Mouse (Mus musculus) cerebellum, postnatal 25 days (tissue): ENCODE data around the gene Pnma1.

Source experiments
- DNase-seq, 2 experiments: peaks; one replicate each; pipeline ENCODE4 v3.0.0; 2021; ENCODE audit warnings: mixed read lengths in 2 of 2

The Pnma1 gene

GRCm38 (mm10) chr12:84178052-84178451, 29.8 kb upstream of the Pnma1 start:
- DNase-seq: no peak

DNA sequence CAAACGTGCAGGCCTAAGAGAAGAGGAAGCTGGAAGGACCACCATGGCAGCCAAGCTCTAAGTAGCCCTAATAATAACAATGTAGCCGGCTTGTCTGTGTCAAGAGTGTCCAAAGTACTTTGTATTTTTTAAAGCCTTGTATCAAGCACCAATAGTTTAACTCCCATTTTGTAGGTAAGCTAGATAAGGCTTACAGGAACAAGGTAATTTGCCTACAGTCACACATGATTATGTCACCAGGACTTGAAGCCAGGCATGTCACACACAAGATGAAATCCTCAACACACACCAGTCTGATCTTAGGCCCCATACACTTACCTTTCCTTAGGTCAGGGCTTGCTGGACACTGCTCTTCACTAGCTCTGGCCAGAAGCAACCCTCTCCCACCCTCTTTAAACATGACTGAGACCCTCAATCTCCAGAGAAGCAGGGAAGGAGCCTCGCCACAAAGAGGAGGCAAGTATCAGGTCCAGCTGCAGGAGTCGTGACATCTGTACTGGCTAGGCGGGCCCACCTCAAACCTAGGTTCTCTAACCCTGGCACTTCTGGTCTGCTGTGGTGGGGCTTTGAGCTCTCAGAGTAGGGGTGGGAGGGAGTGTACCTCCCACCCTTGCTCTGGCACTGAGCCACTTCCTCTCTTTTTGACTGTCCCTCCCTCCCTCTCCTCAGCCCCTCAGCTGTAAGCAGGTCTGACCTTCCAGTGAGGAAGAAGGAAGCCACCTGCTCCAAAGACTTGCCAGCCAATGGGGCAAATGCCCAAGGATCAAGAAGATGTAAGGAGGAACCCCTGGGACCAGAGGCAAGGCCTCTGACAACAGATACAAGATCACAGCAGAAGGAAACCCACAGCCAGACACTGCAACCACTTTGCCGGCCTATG, 28.8 kb upstream of the Pnma1 start:
- DNase-seq: no peak

DNA sequence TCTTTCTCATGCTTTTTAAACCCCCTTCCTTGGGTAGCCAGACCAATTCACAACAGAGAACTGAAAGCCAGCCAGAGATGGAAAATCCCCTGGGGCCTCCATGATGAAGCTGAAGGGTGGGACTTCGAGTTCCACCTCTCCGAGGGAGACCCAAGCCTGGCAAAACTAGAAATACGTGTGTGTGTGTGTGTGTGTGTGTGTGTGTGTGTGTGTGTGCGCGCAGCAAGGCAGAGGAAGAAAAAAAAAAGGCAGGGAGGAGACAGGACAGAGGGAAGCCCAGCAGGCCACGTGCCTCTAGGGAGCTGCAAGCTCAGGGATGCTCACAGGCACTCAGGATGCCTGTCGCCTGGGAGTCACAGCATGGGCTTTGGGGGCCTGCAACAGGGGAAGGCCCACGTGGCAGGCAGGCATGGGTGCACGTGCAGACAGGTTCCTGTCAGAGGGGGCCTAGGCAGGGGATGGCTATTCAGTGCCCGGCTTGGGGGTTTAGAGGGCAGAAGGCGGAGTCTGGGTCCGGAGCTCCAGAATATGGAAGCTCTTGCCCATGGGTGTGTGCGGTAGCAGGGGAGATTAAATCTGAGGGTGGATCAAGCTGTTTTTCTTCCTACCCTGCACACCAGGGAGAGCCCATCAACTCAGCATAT, 28.0 kb upstream of the Pnma1 start:
- no peak for DNase-seq

DNA sequence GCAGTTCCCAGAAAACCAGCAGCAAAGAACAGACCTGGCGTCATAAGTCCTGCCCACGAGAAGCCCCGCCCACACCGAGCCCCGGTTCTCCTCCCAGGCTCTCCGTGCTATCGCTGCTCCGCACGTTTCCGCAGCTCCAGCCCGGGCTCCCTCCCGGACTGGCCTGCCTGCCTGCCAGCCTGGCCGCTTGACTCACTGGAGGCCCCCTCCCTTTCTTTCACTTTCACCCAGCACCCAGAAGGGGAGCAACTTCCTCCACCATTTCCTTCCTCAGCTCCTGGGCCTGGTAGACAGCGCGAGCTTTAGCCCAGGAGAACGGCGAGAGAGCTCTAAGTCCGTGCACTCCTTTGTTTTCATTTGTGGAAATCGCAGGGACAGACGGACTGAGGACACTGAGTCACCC, 27.4 kb upstream of the Pnma1 start:
- peak; percentile 85 to 90 for DNase-seq

GRCm38 (mm10) chr12:84174871-84175270, 26.6 kb upstream of the Pnma1 start:
- DNase-seq: no peak

- peak; percentile 59 to 71 for DNase-seq
Measured at GRCm38 (mm10) chr12:84174190-84174811, 26.0 kb upstream of the Pnma1 start.

DNA sequence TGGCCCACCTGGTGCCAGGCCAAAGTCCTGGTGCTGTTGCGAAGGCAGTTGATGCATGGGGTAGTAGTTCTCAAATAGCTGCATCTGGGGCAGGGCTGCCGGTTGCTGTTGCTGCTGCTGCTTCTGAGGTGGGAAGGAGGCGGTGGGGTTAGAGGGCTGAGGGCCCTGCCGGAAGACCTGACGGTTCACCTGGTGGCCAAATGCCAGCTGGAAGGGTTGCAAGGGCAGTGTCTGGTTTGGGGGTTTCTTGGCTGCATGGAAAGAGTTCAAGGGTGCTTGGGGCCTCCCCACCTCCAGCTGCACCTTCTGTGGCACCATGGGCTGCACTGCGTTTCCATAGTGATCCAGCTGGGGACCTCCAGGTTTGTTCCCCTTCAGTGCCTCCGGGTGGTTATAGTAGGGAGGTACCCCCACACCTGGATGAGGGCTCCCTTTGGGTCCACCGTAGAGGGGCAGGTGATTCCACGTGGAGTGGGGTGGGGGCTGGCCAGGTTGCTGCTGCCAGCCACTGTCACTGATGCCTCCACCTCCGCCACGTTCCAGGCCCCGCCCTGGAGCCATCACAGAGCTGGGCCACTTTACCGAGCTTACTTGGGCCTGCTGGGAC, 25.1 kb upstream of the Pnma1 start:
- peak in 1 of 2 experiments; percentile 51 for DNase-seq

GRCm38 (mm10) chr12:84172862-84173261, 24.6 kb upstream of the Pnma1 start:
- DNase-seq: peak; percentile 71 to 73

- DNase-seq: no peak
Measured at GRCm38 (mm10) chr12:84172216-84172615, 23.9 kb upstream of the Pnma1 start.

DNA sequence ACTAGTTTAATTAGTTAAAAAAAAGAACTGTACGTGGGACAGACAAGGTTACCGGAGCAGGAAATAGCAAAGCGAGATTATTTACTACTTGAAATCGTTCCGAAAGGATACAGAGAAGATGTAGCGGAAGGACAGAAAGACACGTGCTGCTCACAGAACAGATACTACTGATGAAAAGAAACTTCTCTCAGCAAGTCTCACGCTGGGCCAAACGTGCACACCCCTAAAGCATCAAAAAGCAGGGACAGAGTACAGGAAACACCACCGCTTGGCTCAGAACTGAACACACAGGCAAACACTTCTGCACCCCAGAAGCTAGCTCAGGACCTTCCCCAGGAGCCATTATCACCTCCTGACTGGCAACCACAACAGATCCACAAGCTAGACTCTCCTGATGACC, 22.3 kb upstream of the Pnma1 start:
- no peak for DNase-seq

GRCm38 (mm10) chr12:84165631-84166373, 17.5 kb upstream of the Pnma1 start:
- DNase-seq: no peak

DNA sequence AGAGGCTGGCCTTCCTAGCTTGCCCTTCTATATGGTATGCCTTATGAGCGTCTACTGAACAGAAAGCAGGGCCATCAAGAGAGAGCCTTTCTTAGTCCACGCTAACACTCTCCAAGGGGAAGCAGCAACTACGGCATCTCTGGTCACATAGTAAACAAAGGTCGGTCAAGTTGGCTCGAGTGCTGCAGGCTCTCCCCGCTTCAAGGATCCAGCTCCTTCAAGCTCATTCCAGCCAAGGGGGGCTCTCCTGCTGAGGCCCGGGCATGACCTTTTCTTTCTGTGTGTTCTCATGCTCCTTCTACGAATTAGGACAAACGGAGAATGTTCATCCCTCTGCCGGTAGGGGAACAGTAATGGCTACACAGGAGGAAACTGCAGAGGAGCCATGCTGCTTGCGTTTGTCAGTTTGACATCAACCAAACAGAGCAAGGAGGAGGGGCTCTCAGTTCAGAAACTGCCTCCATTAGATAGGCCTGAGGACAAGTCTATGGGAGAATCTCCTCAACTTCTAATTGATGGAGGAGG, 15.4 kb upstream of the Pnma1 start:
- no peak for DNase-seq

DNA sequence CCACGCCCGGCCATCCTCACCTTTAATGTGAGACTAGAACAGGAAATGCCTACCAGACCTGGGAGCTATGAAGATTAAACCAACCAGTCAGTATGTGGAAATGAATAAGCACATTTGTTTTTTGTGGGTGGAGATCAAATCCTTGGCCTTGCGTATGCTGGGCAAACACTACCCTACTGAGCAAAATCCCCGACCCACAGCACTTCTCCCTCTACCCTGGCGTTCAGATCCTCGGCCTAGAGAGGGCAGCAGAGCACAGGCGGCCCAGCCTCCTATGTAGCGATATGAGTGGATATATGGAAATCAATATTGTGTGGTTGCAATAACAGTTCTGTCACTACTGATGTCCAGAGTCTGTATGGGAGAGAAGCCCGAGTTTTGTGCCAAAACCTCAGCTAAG, 14.8 kb upstream of the Pnma1 start:
- DNase-seq: peak; percentile 58 to 71

DNA sequence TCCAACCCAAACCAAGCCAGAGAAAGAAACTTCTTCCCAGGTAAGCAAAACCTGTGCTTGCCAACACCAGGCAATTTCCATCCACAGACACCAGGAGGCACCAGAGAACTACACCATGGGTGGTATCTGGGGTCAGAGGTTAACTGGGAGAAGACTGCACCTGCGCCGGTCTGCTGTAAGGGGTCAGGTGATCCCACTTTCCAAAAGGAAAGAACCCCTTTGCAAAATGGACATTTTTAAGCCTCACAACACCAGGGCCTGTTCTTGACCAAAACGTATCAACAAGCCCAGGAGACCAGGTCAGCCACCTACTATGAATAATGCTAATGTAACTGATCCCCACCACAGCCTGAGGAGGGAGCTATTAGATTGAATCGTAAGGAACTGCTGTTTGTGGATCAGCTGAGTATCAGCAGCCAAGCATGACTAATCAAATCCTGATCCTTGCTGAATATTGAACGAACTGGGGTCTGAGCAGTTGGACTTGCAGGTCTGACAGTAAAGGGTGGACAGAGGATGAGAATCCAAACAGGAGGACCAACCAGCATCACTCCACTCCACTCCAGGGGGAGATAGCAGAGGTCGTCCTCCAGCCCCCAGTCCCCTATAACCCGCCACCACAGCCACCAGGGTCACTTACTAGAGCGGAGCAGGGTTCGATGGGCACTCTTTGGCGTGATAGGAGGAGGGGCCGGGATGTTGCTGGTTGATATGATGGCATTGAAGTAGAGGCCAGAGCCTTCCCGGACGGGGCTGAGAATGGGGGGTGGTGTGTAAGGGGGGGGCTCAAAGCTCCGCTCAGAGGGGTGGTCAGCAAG, 13.5 kb upstream of the Pnma1 start:
- no peak for DNase-seq

DNA sequence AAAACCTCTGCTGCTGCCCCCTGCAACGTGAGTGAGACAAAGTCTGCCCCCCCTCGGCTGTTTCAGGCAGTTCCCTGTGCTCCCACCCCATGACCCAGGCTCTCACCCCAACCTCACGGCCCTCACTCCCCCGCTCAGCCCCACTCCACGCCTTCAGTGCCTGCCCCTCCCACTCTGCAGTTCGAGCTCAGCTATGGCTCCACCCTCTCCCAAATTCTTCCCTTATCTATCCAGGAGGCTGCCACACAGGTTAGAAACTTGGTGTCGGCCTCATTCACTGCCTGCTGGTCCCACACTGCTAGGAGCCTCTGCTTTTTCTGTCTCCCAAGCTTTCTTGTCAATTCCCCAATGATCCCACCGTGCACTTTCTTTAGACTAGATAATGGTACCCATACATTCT, 12.8 kb upstream of the Pnma1 start:
- DNase-seq: no peak

- no peak for DNase-seq
Measured at GRCm38 (mm10) chr12:84160491-84160890, 12.2 kb upstream of the Pnma1 start.

- no peak for DNase-seq
Measured at GRCm38 (mm10) chr12:84158156-84158555, 9.9 kb upstream of the Pnma1 start.

- no peak for DNase-seq
Measured at GRCm38 (mm10) chr12:84156210-84156609, 7.9 kb upstream of the Pnma1 start.

- DNase-seq: peak in 1 of 2 experiments; percentile 61
Measured at GRCm38 (mm10) chr12:84155523-84155871, 7.2 kb upstream of the Pnma1 start.

GRCm38 (mm10) chr12:84154786-84155522, 6.7 kb upstream of the Pnma1 start:
- peak; percentile 91 to 92 for DNase-seq

- peak in 1 of 2 experiments; percentile 50 for DNase-seq
Measured at GRCm38 (mm10) chr12:84153414-84153813, 5.1 kb upstream of the Pnma1 start.
